Mouse (Mus musculus) neutrophil, adult 65 days (primary cell): Measurements from ENCODE around the gene Acnat1. TPM values are rescaled to one million over a fixed set of nuclear protein-coding genes. Genes with fewer than 3 reads are reported as not detected.

ENCODE experiments used
- total RNA-seq: library from RNA; stranded (reverse); gene quantifications from 2 replicates; pipeline ENCODE4 v1.2.4, GENCODE M21; 2023

Acnat1 gene
- total RNA-seq = not detected in 2 replicates

GRCm38 (mm10) chr4:49473435-49474100 lies at the start of gene Acnat1:
Acnat1 (minus strand) TSS chr4:49473912.

GRCm38 (mm10) chr4:49520572-49521340 lies 47.0 kb upstream of the Acnat1 start, which contains the start of the genes Mrpl50 and Zfp189:
Mrpl50 (minus strand) TSS chr4:49521093.
Zfp189 (plus strand) TSS chr4:49521176.

GRCm38 (mm10) chr4:49506386-49506785 lies 32.7 kb upstream of the Acnat1 start, which contains the start of gene Baat:
Baat (minus strand) TSS chr4:49506557.

GRCm38 (mm10) chr4:49407957-49408356 lies 65.8 kb downstream of the Acnat1 start, which contains the start of gene Acnat2:
Acnat2 (minus strand) TSS chr4:49408151.

Other genes starting within 250 kb of the Acnat1 start
- gene Acnat2, start 65.8 kb downstream of the Acnat1 start, total RNA-seq = not detected in 2 replicates
- gene Baat, start 32.6 kb upstream of the Acnat1 start, total RNA-seq = not detected in 2 replicates
- 4.8 and 5.7 TPM in 2 replicates for gene Mrpl50, start 47.2 kb upstream of the Acnat1 start, total RNA-seq
- gene Zfp189, start 47.3 kb upstream of the Acnat1 start, total RNA-seq = 0.82 and 1.0 TPM in 2 replicates
- gene Aldob, start 75.6 kb upstream of the Acnat1 start, total RNA-seq = not detected in 2 replicates
- not detected in 2 replicates for gene Tmem246, start 124.0 kb upstream of the Acnat1 start, total RNA-seq
- gene Rnf20, start 158.1 kb upstream of the Acnat1 start, total RNA-seq = 152 and 197 TPM in 2 replicates
- gene Ppp3r2, start 208.1 kb upstream of the Acnat1 start, total RNA-seq = not detected in 2 replicates